ENCODE assay signal across 8 mouse cellular contexts in the genomic region with DNA sequence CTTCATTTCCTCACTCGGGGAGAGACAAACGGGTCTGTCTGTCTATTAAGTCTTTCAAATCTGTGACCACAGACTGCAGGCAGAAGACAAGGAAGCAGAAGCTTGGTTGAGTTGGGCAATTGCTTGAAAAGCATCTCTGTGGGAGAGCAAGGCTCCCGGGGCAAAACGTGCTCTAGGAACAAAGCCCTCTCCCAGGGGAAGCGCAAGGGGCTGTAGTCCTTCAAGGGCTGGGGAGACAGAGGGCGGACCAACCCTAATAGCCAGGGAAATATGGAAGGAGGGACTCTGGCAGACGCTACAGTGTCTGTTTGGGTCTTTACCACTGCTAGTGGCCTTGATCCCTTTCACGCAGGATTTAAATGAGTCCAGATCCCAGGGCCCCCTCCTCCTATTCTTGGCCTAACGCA.
DNase-seq lines count a peak whose midpoint lies in the region; ATAC-seq and TF ChIP-seq lines count a peak whose summit lies in the region.

No protein-coding gene starts in this region.

- 20% methylated on average over 9 of the region's 9 CpGs for WGBS in lung, embryonic 14.5 days
- 6% methylated on average over 9 of the region's 9 CpGs for WGBS in embryonic facial prominence, embryonic 13.5 days
- 6% methylated on average over 9 of the region's 9 CpGs for WGBS in hindbrain, embryonic 11.5 days

- peak overlapping the region; percentile 40 for H3K9ac ChIP-seq in lung, embryonic 14.5 days
- H3K9ac ChIP-seq in embryonic facial prominence, embryonic 13.5 days, result peak overlapping the region; percentile 52
- H3K9ac ChIP-seq in hindbrain, embryonic 11.5 days (ENCODE audit: low read depth, low read length), result peak overlapping the region; percentile 44

- TF ChIP-seq CTCF in lung, embryonic 14.5 days (IDR thresholded peaks at IDR 0.05; ENCODE audit: low read depth), result no peak

- H3K4me3 ChIP-seq in lung, embryonic 14.5 days (ENCODE audit: low read depth, low read length), result peak overlapping the region; percentile 27
- peak overlapping the region; percentile 32 for H3K4me3 ChIP-seq in embryonic facial prominence, embryonic 13.5 days
- H3K4me3 ChIP-seq in hindbrain, embryonic 11.5 days (ENCODE audit: low read depth, low read length), result peak overlapping the region; percentile 12

- no peak overlapping the region for H3K27ac ChIP-seq in lung, embryonic 14.5 days (ENCODE audit: low read depth)
- H3K27ac ChIP-seq in embryonic facial prominence, embryonic 13.5 days, result no peak overlapping the region
- no peak overlapping the region for H3K27ac ChIP-seq in hindbrain, embryonic 11.5 days (ENCODE audit: low read depth, low read length)

- H3K36me3 ChIP-seq in lung, embryonic 14.5 days (ENCODE audit: insufficient read depth), result no peaks in the 10 kb centered on the region
- H3K36me3 ChIP-seq in embryonic facial prominence, embryonic 13.5 days, result no peaks in the 10 kb centered on the region
- H3K36me3 ChIP-seq in hindbrain, embryonic 11.5 days (ENCODE audit: control insufficient read depth, insufficient read depth, low read length), result no peaks in the 10 kb centered on the region

- peak; percentile 31 for DNase-seq in lung, embryonic 14.5 days
- DNase-seq in lung, postnatal 25 days (ENCODE audit: low spot score), result no peak
- DNase-seq in hindbrain, embryonic 11.5 days (ENCODE audit: low spot score), result peak; percentile 55
- DNase-seq in cerebellum, adult 9-11 months, result no peak
- no peak for DNase-seq in left cerebral cortex, adult 18-20 months (ENCODE audit: low spot score in 2 of 2)
- no peak for DNase-seq in cerebellum, adult 11-12 months

- H3K4me1 ChIP-seq in lung, embryonic 14.5 days (ENCODE audit: insufficient read depth), result 0 out of 2 replicates have a peak, but pooled peaks cover 5% of the 10 kb centered on the region
- H3K4me1 ChIP-seq in embryonic facial prominence, embryonic 13.5 days, result peaks cover 14% of the 10 kb centered on the region
- H3K4me1 ChIP-seq in hindbrain, embryonic 11.5 days (replicated peaks; ENCODE audit: control insufficient read depth, insufficient read depth, low read length), result no peaks in the 10 kb centered on the region

- ATAC-seq in lung, embryonic 14.5 days (ENCODE audit: insufficient read depth), result peak; percentile 35; the same call in 1 of the 2 replicates
- ATAC-seq in embryonic facial prominence, embryonic 13.5 days (ENCODE audit: insufficient number of reproducible peaks, insufficient read depth, low FRiP score, low TSS enrichment, low read depth), result no peak
- ATAC-seq in hindbrain, embryonic 11.5 days (ENCODE audit: low FRiP score), result 0 out of 2 replicates have a peak, but pooled peaks have one; percentile 38
- peak; percentile 81 for ATAC-seq in megakaryocyte progenitor cell, adult 5-6 weeks (replicated peaks; ENCODE audit: poor library complexity)

- H3K4me2 ChIP-seq in lung, embryonic 14.5 days, result peak overlapping the region; percentile 58
- peak overlapping the region; percentile 58 for H3K4me2 ChIP-seq in embryonic facial prominence, embryonic 13.5 days
- H3K4me2 ChIP-seq in hindbrain, embryonic 11.5 days (replicated peaks; ENCODE audit: low read depth, low read length), result peak overlapping the region; percentile 35

- no peaks in the 10 kb centered on the region for H3K9me3 ChIP-seq in lung, embryonic 14.5 days (ENCODE audit: low read depth, low read length)
- H3K9me3 ChIP-seq in embryonic facial prominence, embryonic 13.5 days, result no peaks in the 10 kb centered on the region
- no peaks in the 10 kb centered on the region for H3K9me3 ChIP-seq in hindbrain, embryonic 11.5 days (ENCODE audit: control insufficient read depth, low read length)

- H3K27me3 ChIP-seq in lung, embryonic 14.5 days (ENCODE audit: insufficient read depth, low read length), result peaks cover 8% of the 10 kb centered on the region
- peaks cover 40% of the 10 kb centered on the region for H3K27me3 ChIP-seq in embryonic facial prominence, embryonic 13.5 days
- no peaks in the 10 kb centered on the region; the same call in 1 of the 2 replicates for H3K27me3 ChIP-seq in hindbrain, embryonic 11.5 days (ENCODE audit: control insufficient read depth, insufficient read depth, low read length)

Comparison
In these comparisons a context has a peak if more than half of its experiments do, and no peak if none do; other contexts are left out.
1. DNase-seq: peak in lung, embryonic 14.5 days (single experiment) and hindbrain, embryonic 11.5 days (single experiment); none in lung, postnatal 25 days (single experiment), cerebellum, adult 9-11 months (single experiment), left cerebral cortex, adult 18-20 months (0 of 2) and cerebellum, adult 11-12 months (single experiment).
2. Peak in every context shown above with its lines, with median percentiles within 50 percentile points of each other: H3K4me2 ChIP-seq, H3K4me3 ChIP-seq and H3K9ac ChIP-seq.